Mouse (Mus musculus): ENCODE data around the gene Lhx4. TPM values are rescaled to one million over a fixed set of nuclear protein-coding genes. Genes with fewer than 3 reads are reported as not detected.

Gene Lhx4
- polyA plus RNA-seq, 2 experiments = not detected

DNA sequence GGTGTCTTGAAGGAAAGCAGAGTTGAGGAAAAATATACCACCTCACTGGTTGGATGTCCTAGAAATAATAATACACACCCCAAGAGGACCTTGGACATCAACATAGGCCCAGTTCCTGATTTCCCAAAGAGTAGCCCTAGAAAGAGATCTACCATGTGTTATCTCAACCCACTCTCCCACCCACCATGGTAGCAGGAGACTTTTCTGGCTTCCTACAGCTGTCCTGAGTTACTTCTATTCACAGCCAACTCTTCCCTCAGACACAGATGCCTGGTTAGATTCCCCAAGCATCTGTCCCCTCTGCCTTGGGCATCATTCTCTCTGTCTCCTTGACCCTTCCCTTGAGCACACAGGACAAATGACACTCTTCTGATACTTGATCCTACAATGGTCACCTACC, 36.1 kb downstream of the Lhx4 start:
- H3K4me1 ChIP-seq (ENCODE audit: control insufficient read depth, insufficient read depth, low read length) = no peaks in the 10 kb centered on the region
- no peak for DNase-seq (ENCODE audit: low spot score)

DNA sequence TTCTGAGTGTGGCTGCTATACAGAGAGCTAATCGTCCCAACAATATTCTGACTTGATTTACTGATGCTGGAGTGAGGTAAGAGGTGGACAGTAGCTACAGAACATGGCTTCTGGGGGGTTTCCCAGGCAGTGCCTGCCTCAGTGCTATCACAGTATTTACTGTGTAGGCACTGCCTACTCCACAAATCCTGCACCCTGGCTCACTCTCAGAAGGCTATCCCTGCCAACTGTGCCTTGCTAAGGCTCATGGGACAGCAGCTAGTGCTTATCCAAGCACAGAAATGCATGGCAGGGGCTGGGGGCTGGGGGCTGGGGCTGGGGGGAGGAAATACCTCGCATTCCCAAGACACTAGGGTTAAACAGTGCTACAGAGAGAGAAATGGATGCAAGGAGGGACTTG, 38.2 kb downstream of the Lhx4 start:
- H3K4me2 ChIP-seq (replicated peaks; ENCODE audit: low read depth, low read length, severe bottlenecking) = no peak overlapping the region
- H3K9ac ChIP-seq (ENCODE audit: low read depth, low read length, severe bottlenecking) = no peak overlapping the region
- no peak overlapping the region for H3K4me3 ChIP-seq (replicated peaks; ENCODE audit: low read length)
- no peak for TF ChIP-seq POLR2A (IDR thresholded peaks at IDR 0.05; ENCODE audit: borderline replicate concordance, extremely low read depth, insufficient read depth, insufficient read length)
- no peaks in the 10 kb centered on the region for H3K4me1 ChIP-seq (ENCODE audit: control insufficient read depth, insufficient read depth, low read length)
- no peaks in the 10 kb centered on the region for H3K27me3 ChIP-seq (ENCODE audit: control insufficient read depth, insufficient read depth, low read length)
- no peaks in the 10 kb centered on the region for H3K36me3 ChIP-seq (ENCODE audit: control insufficient read depth, insufficient read depth, low read length)
- H3K9me3 ChIP-seq (ENCODE audit: control insufficient read depth, low read length) = no peaks in the 10 kb centered on the region
- WGBS = 63% methylated on average over 2 of the region's 2 CpGs
- H3K27ac ChIP-seq (replicated peaks; ENCODE audit: low read depth, low read length) = no peak overlapping the region
- no peak for ATAC-seq (ENCODE audit: low FRiP score, low read depth)
- no peak for DNase-seq (ENCODE audit: low spot score)

More for the DNA sequence above, 36.1 kb downstream of the Lhx4 start:
- H3K9ac ChIP-seq (ENCODE audit: low read depth, low read length, severe bottlenecking) = no peak overlapping the region
- ATAC-seq (ENCODE audit: low FRiP score, low read depth) = no peak
- TF ChIP-seq POLR2A (IDR thresholded peaks at IDR 0.05; ENCODE audit: borderline replicate concordance, extremely low read depth, insufficient read depth, insufficient read length) = no peak
- no peaks in the 10 kb centered on the region for H3K36me3 ChIP-seq (ENCODE audit: control insufficient read depth, insufficient read depth, low read length)
- no peaks in the 10 kb centered on the region for H3K9me3 ChIP-seq (ENCODE audit: control insufficient read depth, low read length)
- no peak overlapping the region for H3K4me3 ChIP-seq (replicated peaks; ENCODE audit: low read length)
- H3K27ac ChIP-seq (replicated peaks; ENCODE audit: low read depth, low read length) = no peak overlapping the region
- H3K27me3 ChIP-seq (ENCODE audit: control insufficient read depth, insufficient read depth, low read length) = no peaks in the 10 kb centered on the region
- no peak overlapping the region for H3K4me2 ChIP-seq (replicated peaks; ENCODE audit: low read depth, low read length, severe bottlenecking)

DNA sequence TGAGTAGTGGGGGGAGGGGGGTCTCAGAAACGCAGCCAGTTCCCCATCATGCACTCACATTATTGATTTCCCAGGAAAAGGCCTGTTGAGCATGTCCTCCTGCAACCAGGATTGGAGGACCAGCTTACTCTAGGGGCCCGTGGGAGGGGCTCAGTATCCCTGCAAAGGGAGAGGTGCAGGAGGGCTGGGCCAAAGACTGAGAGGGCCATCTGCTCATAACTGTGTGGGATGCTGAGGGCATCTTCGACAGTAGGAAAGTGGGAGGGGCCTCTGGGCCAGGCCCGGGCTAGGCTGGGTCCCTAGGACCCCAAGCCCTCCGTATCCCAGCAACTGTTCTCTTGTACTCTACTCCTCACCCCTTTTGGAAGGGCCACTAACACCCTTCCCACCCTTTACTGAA, 47.3 kb downstream of the Lhx4 start:
- H3K4me1 ChIP-seq (ENCODE audit: control insufficient read depth, insufficient read depth, low read length) = 0 out of 2 replicates have a peak, but pooled peaks cover 3% of the 10 kb centered on the region
- 54% methylated on average over 5 of the region's 5 CpGs for WGBS
- H3K9me3 ChIP-seq (ENCODE audit: control insufficient read depth, low read length) = no peaks in the 10 kb centered on the region
- H3K9ac ChIP-seq (ENCODE audit: low read depth, low read length, severe bottlenecking) = no peak overlapping the region
- no peak overlapping the region for H3K27ac ChIP-seq (replicated peaks; ENCODE audit: low read depth, low read length)
- ATAC-seq (ENCODE audit: low FRiP score, low read depth) = no peak
- H3K36me3 ChIP-seq (ENCODE audit: control insufficient read depth, insufficient read depth, low read length) = no peaks in the 10 kb centered on the region
- no peak overlapping the region for H3K4me3 ChIP-seq (replicated peaks; ENCODE audit: low read length)
- no peak for DNase-seq (ENCODE audit: low spot score)
- no peak overlapping the region for H3K4me2 ChIP-seq (replicated peaks; ENCODE audit: low read depth, low read length, severe bottlenecking)
- TF ChIP-seq POLR2A (IDR thresholded peaks at IDR 0.05; ENCODE audit: borderline replicate concordance, extremely low read depth, insufficient read depth, insufficient read length) = no peak
- H3K27me3 ChIP-seq (ENCODE audit: control insufficient read depth, insufficient read depth, low read length) = no peaks in the 10 kb centered on the region

DNA sequence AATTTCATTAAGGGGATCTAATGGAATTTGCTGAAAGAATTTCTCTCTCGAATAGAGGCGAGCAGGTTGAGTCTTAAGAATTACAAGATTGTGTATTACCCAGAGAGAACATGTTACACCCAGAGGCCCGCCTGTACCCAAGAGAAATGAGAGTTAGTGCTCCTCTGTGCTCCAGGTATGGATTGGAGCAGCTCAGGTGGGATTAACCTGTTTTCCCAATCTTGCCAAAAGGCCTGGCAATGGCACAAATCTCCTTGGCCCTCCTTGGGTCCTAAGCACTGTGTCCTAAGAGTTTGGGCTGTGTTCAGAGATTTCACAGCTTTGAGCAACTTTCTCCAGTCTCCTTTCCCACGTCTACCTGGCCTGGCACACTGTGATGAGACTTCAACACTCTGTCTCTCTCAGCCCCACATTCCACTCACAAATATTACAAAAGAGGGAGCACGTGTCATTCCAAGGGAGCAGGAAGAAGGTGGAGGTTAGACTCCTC, 48.2 kb downstream of the Lhx4 start:
- Histone ChIP-seq H3K4me1 (ENCODE audit: control insufficient read depth, insufficient read depth, low read length) (0 out of 2 replicates have a peak, but pooled peaks cover 4% of the 10 kb centered on the region), H3K4me3 (replicated peaks; ENCODE audit: low read length) (no peak overlapping the region), H3K9ac (ENCODE audit: low read depth, low read length, severe bottlenecking) (no peak overlapping the region), H3K4me2 (replicated peaks; ENCODE audit: low read depth, low read length, severe bottlenecking) (no peak overlapping the region), H3K36me3 (ENCODE audit: control insufficient read depth, insufficient read depth, low read length) (no peaks in the 10 kb centered on the region), H3K27me3 (ENCODE audit: control insufficient read depth, insufficient read depth, low read length) (no peaks in the 10 kb centered on the region), H3K27ac (replicated peaks; ENCODE audit: low read depth, low read length) (no peak overlapping the region), H3K9me3 (ENCODE audit: control insufficient read depth, low read length) (no peaks in the 10 kb centered on the region)
- ATAC-seq (ENCODE audit: low FRiP score, low read depth) (no peak), DNase-seq (ENCODE audit: low spot score) (no peak)
- WGBS = 91% methylated on average over 5 of the region's 5 CpGs
- no peak for TF ChIP-seq POLR2A (IDR thresholded peaks at IDR 0.05; ENCODE audit: borderline replicate concordance, extremely low read depth, insufficient read depth, insufficient read length)

DNA sequence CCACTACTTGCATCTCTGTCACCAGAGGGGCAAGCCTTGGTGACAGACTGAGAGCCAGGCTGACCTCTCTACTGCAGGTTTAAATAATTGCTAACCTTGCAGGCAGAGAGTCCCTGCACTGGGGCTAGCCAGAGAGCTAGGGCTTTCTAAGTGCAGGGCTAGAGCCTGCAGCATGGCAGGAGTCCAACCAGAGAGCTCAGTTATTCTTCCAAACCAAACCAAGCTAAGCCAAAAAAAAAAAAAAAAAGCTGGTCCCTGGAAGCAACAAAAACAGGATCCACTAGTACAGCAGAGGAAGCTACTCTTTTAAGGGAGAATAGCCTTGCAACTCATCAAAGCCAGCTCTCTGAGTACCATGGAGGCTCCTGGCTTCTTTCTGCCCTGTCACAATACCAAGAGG, 50.6 kb downstream of the Lhx4 start:
- peak; percentile 16 for DNase-seq (ENCODE audit: low spot score)
- no peak overlapping the region for H3K4me2 ChIP-seq (replicated peaks; ENCODE audit: low read depth, low read length, severe bottlenecking)
- no peak overlapping the region for H3K4me3 ChIP-seq (replicated peaks; ENCODE audit: low read length)
- no peak for TF ChIP-seq POLR2A (IDR thresholded peaks at IDR 0.05; ENCODE audit: borderline replicate concordance, extremely low read depth, insufficient read depth, insufficient read length)
- no peak overlapping the region for H3K27ac ChIP-seq (replicated peaks; ENCODE audit: low read depth, low read length)
- no peaks in the 10 kb centered on the region for H3K36me3 ChIP-seq (ENCODE audit: control insufficient read depth, insufficient read depth, low read length)
- no peaks in the 10 kb centered on the region for H3K27me3 ChIP-seq (ENCODE audit: control insufficient read depth, insufficient read depth, low read length)
- H3K9ac ChIP-seq (ENCODE audit: low read depth, low read length, severe bottlenecking) = no peak overlapping the region
- no peaks in the 10 kb centered on the region for H3K9me3 ChIP-seq (ENCODE audit: control insufficient read depth, low read length)
- 0 out of 2 replicates have a peak, but pooled peaks cover 5% of the 10 kb centered on the region for H3K4me1 ChIP-seq (ENCODE audit: control insufficient read depth, insufficient read depth, low read length)
- no peak for ATAC-seq (ENCODE audit: low FRiP score, low read depth)

All from limb, embryonic 14.5 days (tissue).